Mouse (Mus musculus) c-Kit-negative CD71-positive TER-119-positive erythroid progenitor cells, embryonic 14.5 days (primary cell): ENCODE data around the gene Sec14l2.

Experiments
- DNase-seq: peaks from one replicate; pipeline ENCODE4 v3.0.0-alpha.2; 2013; ENCODE audit warnings: low read depth, low spot score

The Sec14l2 gene

DNA sequence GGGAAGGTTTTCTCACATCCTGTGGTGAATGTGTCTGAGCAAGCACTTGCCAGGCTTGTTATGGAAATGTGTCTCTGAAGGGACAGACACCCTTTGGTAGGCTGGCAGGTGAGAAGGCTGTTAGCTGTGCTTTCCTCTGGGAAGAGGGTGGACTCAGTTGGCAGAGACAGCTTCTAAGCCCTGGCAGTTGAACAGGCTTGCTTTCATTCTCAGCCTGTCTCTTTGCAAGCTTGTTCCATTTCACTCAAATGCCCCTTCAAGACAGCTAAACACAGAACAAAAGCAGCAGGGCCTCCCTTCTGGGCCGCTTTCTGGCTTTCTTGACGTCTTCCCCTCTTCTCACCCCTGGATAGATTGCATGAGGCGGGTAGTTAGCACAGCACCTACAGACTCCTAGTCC is 23.8 kb downstream of the Sec14l2 start:
- DNase-seq: no peak

GRCm38 (mm10) chr11:4098816-4099215 is 24.4 kb downstream of the Sec14l2 start:
- DNase-seq: no peak

DNA sequence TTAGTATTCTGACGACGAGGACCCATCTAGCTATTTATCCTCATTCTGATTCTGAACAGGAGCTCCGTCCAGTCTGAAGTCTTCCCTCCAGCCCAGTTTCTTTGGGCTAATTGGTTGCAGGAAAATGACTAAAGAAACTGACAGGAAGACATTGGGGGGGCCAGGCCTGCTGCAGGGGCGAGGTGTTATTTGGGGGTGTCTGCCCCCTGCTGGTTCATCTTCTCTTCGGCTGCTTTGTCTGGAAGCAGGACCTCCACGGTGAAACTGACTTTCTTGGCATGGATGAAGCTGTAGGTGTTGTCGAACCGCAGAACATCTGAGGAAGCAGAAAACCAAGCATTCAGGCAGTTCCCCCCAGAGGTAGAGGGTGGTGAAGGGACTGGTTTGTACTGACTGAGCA is 25.1 kb downstream of the Sec14l2 start:
- DNase-seq: no peak

GRCm38 (mm10) chr11:4097091-4097621 is 26.1 kb downstream of the Sec14l2 start:
- no peak for DNase-seq

DNA sequence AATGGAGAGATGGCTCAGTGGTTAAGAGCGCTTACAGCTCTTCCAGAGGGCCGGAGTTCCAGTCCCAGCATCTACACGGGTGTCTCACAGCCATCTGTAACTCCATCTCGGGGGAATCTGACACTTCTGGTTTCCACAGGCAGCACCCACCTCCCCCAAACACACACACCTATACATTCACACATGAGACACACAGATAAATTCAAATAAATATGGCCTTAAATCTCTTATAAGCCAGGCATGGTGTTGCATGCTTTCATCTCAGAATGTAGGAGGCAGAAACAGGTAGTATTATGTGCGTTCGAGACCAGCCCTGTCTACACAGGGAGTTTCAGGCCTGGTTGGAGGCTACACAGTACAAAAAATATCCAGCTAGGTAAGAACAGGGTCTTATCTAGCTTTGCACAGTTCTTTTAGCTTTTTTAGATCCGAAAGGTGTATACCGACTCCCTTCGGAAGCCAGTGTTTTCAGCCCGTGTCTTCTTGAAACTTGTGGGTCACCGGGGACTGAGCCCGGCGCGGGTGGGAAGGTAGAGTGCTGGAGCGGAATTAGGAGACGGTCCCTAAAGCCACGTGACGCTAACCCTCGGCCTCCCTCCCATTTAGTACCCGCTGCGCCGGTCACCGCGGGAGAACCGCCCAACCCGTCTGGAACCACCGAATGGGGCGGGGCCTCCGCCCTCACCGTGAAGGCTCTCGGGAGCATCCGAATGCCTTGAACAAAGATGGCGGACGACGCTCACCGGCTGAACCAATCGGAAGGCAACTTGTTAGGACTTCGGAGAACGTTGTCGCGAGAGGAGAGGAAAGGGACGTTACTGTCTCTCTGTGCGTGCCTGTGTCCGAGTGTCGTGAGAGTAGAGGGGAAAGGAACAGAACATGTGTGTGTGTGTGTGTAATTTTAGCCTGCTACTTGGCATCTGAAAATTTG is 26.9 kb downstream of the Sec14l2 start:
- DNase-seq: peak; percentile 98

DNA sequence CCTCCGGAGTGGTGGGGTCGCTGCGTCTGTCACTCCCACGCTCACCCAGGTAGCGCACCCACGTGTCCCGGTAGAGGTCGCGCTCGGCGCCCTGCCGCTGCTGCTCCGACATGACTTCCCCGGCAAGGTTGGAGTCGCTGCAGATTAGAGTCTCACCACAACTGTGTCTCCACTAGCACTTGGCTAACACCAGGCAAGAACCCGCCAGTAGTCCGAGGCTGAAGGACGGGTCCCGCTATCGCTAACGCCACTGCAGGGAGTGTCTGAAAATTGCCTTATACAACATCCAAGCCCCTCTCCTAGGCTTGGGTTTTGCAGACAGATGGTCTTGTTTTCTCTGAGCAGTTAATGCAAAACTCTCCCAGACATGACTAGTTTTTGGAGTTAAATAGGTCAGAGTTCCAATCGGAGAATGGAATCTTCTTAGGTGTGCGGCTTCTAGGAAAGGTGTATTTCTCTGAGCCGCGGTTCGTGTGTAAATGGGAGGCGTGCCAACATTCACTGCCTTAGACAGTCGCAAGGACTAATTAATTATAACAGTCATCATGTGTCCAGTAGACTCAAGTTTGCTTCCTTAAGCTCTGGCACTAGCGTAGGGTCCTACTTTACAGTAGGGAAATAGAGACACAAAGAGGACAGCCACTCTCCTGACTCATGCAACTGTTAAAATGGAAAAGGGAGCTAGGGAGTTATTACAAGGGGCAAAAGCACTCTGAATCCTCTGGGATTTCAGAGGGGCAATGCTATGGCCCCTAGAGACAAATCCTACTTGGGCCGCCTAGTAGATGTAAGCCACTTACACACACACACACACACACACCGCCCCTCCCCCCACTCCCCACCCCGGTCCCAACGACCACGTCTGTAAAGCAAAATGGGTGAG is 27.8 kb downstream of the Sec14l2 start, which contains the start of gene Mtfp1:
TSS of gene Mtfp1 (minus strand) at position 275 of the 883 bp plus-strand sequence.
- peak; percentile 49 for DNase-seq

GRCm38 (mm10) chr11:4094378-4095170 is 28.6 kb downstream of the Sec14l2 start:
- DNase-seq: peak; percentile 80

DNA sequence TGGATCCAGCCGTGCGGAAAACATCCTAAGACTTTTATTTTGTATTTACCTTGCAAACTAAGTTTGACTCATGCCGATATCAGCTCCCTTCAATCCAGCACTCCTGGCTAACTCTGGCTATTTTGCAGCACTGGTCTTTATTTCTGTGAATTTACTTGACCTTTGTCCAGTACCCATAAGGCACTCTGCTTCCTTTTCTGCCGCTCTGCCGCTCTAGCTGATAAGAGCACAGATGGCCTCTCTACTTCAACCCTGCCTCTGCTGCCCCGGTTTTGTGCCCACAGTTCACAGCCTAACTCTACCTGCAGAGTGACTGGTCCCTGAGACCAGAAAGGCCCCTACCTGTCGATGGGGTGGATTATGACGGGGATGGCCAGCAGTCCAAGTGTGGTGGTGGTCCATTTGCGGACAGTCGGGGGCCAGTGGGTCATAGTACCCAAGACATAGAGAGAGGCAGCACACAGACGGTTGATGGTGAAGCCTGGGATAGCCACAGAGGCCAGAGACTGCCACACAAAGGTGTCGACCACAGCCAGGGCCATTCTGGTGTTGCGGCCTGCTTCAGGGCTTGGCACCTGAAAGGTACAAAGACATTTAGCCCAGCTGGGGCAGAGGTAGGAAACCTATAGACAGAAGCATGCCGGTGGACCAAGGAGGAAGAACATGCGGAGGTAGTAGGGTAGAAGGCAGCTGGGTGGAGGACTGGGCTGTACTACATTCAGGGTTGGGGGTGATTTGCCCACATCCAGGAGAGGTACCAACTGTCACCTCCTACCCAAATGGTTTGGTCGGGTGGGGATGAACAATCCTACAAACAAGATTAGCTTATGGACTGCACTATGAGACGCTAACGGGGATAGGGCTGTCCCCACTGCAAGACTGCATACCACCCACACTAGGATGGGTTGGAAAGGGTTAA is 29.5 kb downstream of the Sec14l2 start:
- no peak for DNase-seq

GRCm38 (mm10) chr11:4087267-4087666 is 35.9 kb downstream of the Sec14l2 start:
- DNase-seq: no peak

DNA sequence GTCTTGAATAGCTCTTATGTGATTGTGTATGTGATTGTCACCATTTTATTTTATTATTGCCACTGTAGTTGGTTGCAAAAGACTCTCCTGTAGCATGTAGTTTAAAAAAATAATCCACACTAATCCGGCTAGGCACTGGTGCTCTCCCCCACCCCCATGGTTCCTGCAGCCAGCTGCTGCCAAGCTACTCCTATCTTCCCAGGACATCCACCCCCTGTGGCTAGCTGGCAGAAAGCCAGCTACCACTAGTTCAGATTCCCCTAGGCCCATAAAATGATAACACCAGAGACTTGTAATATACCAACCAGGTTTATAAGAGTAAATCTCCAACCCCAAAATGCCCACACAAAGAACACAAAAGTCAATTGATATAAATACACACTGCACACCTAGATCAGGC is 37.0 kb downstream of the Sec14l2 start:
- no peak for DNase-seq

DNA sequence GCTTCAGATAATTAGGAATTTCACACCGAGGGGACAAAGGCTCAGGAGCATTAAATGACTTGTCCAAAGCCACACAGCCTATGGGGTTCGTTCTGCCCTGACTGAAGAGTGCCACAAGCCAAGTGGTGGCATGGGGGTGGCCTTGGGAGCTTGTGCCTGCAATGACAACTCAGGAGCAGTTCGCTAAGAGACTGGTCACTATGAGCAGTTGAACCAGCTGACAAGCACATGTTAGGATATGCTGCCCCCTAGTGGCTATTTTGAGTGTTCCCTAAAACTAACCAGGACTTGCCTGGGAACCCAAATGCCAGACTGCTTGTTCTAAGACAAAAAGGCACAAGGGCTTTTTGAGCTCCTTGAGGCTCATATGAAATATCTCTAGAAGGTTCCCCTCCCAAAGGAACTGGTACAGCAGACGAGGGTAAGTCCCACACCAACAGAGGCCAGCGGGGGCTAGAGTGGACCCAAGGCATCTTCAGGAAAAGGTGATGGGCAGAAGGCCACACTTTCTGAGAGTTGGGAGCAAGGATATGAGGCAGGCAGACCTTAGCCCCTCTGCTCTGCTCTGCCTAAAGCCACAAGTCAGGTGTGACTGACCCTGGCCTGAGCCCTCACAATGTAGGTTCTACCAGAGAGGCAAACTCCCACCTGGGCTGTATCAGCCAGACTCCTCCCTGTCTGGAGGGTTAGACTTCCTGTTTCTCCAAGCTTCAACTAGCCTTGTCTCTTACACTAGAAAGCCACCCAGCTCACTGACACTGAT is 39.7 kb downstream of the Sec14l2 start:
- DNase-seq: peak; percentile 54

DNA sequence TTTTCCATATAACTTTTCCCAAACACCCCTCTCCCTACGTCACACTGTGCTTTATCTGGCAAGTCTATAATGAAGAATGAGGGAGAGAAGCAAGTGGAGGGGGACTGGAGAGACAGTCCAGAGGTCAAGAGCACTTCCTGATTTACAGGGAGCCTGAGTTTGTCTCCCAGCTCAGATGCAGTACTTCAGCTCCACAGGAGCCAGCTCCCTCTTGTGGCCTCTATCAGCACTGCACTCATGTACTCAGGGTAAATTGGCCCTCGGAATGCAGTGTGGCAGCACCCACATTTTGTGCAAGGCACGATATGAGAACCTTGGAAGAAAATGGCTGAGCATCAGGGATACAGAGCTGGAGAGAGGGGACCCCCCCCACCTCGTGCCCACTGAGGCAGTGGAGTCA is 43.0 kb downstream of the Sec14l2 start:
- DNase-seq: no peak

GRCm38 (mm10) chr11:4078267-4078933 is 44.8 kb downstream of the Sec14l2 start:
- no peak for DNase-seq

- DNase-seq: no peak
Measured at GRCm38 (mm10) chr11:4076633-4077032, 46.6 kb downstream of the Sec14l2 start.

GRCm38 (mm10) chr11:4069664-4070063 is 53.6 kb downstream of the Sec14l2 start:
- DNase-seq: no peak

DNA sequence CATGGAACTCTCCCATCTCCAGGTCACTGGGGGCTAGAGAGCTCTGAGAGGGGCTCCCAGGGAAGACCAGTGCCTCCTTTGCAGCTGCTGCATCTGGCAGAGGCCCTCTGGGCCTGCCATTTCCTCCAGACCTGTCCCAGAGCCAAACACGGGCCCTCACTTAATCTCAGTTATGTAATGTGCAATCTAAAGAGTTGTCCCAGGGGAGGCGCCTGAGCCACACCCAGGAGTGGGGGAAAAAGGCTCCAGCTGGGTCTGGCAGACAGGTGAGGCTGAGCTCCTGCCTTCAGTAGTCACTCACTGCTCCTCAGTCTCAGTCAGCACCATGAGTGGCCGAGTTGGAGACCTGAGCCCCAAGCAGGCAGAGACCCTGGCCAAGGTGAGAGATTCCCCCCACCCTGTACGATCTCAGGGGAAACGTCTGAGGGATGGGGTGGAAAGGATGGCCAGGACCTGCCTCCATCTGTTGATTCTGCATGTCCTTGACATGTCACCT is 58.5 kb downstream of the Sec14l2 start, which contains the start of gene Sec14l3:
TSS of gene Sec14l3 (plus strand) at position 215 of the 496 bp plus-strand sequence.
- no peak for DNase-seq

- no peak for DNase-seq
Measured at GRCm38 (mm10) chr11:4062981-4063380, 60.2 kb downstream of the Sec14l2 start.

GRCm38 (mm10) chr11:4062523-4062922 is 60.7 kb downstream of the Sec14l2 start:
- DNase-seq: no peak
